Mouse (Mus musculus) heart, postnatal 4 days (tissue): ENCODE measurements around the gene Gm9611. TPM values are rescaled to one million over a fixed set of nuclear protein-coding genes. Genes with fewer than 3 reads are reported as not detected.
"Not testable (repeated sequence)": the region's sequence is repeated elsewhere in the genome, so short reads cannot be mapped to it uniquely, and the experiment has no call there.

Experiments
- DNase-seq: peaks from one replicate; pipeline ENCODE4 v3.0.0; 2021
- microRNA-seq, 2 experiments: library from miRNA; unstranded; fragments of <30 nt; microRNA quantifications; one replicate each; pipeline ENCODE4 v1.2.0; 2021 to 2022
- total RNA-seq, 2 experiments: library from RNA; stranded (reverse); gene quantifications; 2 replicates each; pipeline ENCODE4 v1.2.3; 2021

The Gm9611 gene
- not detected for total RNA-seq

GRCm38 (mm10) chr14:42297258-42297657, at the start of gene Gm9611:
Gm9611 (minus strand) TSS chr14:42297358.
- not testable (repeated sequence) for DNase-seq

GRCm38 (mm10) chr14:42309910-42310309, 12.8 kb upstream of the Gm9611 start, which contains the start of gene Gm7995:
Gm7995 (plus strand) TSS chr14:42310210.
- not testable (repeated sequence) for DNase-seq

- DNase-seq, result not testable (repeated sequence)
Observed at GRCm38 (mm10) chr14:42259948-42260347, 37.2 kb downstream of the Gm9611 start, which contains the start of gene Gm17026. Gm17026 (minus strand) TSS chr14:42260048.

Small RNAs within 50 kb of the gene (microRNA-seq; reads per million reads assigned to microRNA genes)
- gene Gm25208 (0 reads per million in 2 experiments), gene Gm25892 (0 reads per million in 2 experiments)

Other genes starting within 250 kb of the Gm9611 start
- not detected for gene Gm7951, start 180.0 kb downstream of the Gm9611 start, total RNA-seq
- gene Gm17027, start 134.7 kb downstream of the Gm9611 start, total RNA-seq, result not detected
- gene Gm3573, start 106.6 kb downstream of the Gm9611 start, total RNA-seq, result not detected
- not detected for gene Gm17026, start 37.3 kb downstream of the Gm9611 start, total RNA-seq
- gene Gm7995, start 12.9 kb upstream of the Gm9611 start, total RNA-seq, result not detected
- gene Gm8005, start 142.3 kb upstream of the Gm9611 start, total RNA-seq, result not detected
- gene Gm8011, start 166.5 kb upstream of the Gm9611 start, total RNA-seq, result not detected
- gene Gm8020, start 205.0 kb upstream of the Gm9611 start, total RNA-seq, result not detected
- not detected for gene Gm8024, start 226.9 kb upstream of the Gm9611 start, total RNA-seq